Mouse (Mus musculus) forebrain, embryonic 12.5 days (tissue): Measurements from ENCODE around the gene Sdccag8. TPM values are rescaled to one million over a fixed set of nuclear protein-coding genes. Genes with fewer than 3 reads are reported as not detected.

Source experiments
- ATAC-seq: fragments of 200-750 bp; cut with Nextera tagmentation; 2 replicates; pipeline ENCODE4 v1.8.0; 2017; ENCODE audit warnings: moderate TSS enrichment; ENCODE audit not compliant: low FRiP score
- H3K27ac ChIP-seq: fragments of 300-500 bp; sonication (generic); 2 replicates; pipeline ENCODE4 v1.5.1; 2016; ENCODE audit warnings: mild to moderate bottlenecking
- H3K27me3 ChIP-seq: fragments of 300-500 bp; sonication (generic); 2 replicates; pipeline ENCODE4 v1.6.1; 2016; ENCODE audit warnings: mild to moderate bottlenecking
- H3K36me3 ChIP-seq: fragments of 300-500 bp; sonication (generic); replicated peaks from 2 replicates; pipeline ENCODE4 v1.6.1; 2016; ENCODE audit warnings: mild to moderate bottlenecking
- H3K4me1 ChIP-seq: fragments of 300-500 bp; sonication (generic); 2 replicates; pipeline ENCODE4 v1.6.1; 2016
- H3K4me2 ChIP-seq: fragments of 300-500 bp; sonication (generic); 2 replicates; pipeline ENCODE4 v1.6.1; 2016; ENCODE audit warnings: mild to moderate bottlenecking, moderate library complexity
- H3K4me3 ChIP-seq: fragments of 300-500 bp; sonication (generic); replicated peaks from 2 replicates; pipeline ENCODE4 v1.5.1; 2016; ENCODE audit warnings: mild to moderate bottlenecking
- H3K9ac ChIP-seq: fragments of 300-500 bp; sonication (generic); 2 replicates; pipeline ENCODE4 v1.6.1; 2016; ENCODE audit warnings: mild to moderate bottlenecking
- H3K9me3 ChIP-seq: fragments of 300-500 bp; sonication (generic); 2 replicates; pipeline ENCODE4 v1.6.1; 2016
- WGBS: fragments of 180-500 bp; shearing (Covaris S2); methylation state at CpG from one replicate; pipeline ENCODE4 v1.1.7; 2016; 5-methylcytosine and 5-hydroxymethylcytosine counted together
- polyA plus RNA-seq: library from polyadenylated mRNA; unstranded; fragments of >200 nt; fragmentation: Nextera tagmentation; extraction: Ambion mirVana; gene quantifications from 2 replicates; pipeline ENCODE4 v1.2.1, GENCODE M21; 2016

Sdccag8 gene
- 22.8 and 23.3 TPM in 2 replicates for polyA plus RNA-seq

DNA sequence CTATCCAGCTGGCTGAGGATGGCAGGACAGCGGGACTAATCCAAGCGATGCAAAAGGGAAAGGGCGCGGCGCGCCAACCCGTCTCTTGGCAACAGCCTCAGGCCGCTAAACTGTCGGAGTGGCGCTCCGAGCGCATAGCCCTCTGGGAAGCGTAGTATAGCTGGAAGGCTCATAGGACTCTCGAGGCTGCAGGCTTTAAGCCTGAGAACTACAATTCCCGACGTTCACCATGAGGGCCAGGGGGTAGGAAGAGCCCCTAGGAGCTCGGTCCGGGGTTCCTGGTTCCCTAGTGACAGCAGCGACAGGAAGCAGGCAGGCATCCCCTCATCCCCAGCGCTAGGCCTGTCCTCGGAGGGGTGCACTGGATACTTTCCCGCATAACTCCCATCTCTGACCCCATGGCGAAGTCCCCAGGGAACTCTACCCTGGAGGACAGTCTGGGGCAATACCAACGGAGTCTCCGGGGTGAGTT, at the start of gene Sdccag8:
TSS of gene Sdccag8 (plus strand) at position 70 of the 472 bp plus-strand sequence.
- Histone ChIP-seq H3K9me3 (no peaks in the 10 kb centered on the region), H3K27me3 (no peaks in the 10 kb centered on the region), H3K4me1 (peaks cover 18% of the 10 kb centered on the region), H3K27ac (peak within 1 kb of the TSS; percentile 100), H3K9ac (peak within 1 kb of the TSS; percentile 91), H3K4me3 (peak within 1 kb of the TSS; percentile 84), H3K36me3 (no peaks in the 10 kb centered on the region), H3K4me2 (peak within 1 kb of the TSS; percentile 68)
- under 1% methylated on average over 25 of the region's 25 CpGs for WGBS
- peak; percentile 93 for ATAC-seq

DNA sequence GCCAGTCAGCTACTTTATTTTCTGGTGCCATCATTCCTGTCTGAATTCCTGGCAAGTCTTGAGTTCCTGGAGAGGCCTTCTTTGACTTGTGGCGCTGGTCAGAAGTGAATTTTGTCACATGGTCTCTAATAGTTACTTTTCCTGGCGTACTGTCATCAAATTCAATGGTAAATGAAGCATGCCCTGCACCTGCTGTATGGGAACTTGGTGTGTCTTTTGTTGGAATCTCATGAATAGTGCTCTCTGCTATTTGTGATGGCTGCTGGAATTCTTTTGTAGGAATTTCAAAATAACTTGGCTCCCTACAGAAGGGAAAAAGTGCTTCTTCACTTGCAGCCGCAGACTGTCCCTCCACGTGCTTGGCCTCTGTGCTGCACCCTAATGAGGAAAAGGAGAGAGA, 39.9 kb upstream of the Sdccag8 start:
- Histone ChIP-seq H3K9ac (no peak overlapping the region), H3K36me3 (peaks cover 45% of the 10 kb centered on the region)
- 59% methylated on average over 4 of the region's 4 CpGs for WGBS

GRCm38 (mm10) chr1:176789326-176789725, 25.1 kb upstream of the Sdccag8 start:
- peaks cover 37% of the 10 kb centered on the region for H3K36me3 ChIP-seq
- no peak for ATAC-seq
- no peaks in the 10 kb centered on the region for H3K9me3 ChIP-seq

More for the DNA sequence above, 39.9 kb upstream of the Sdccag8 start:
- no peak for ATAC-seq
- Histone ChIP-seq H3K4me1 (no peaks in the 10 kb centered on the region), H3K4me3 (no peak overlapping the region), H3K4me2 (no peak overlapping the region), H3K27ac (no peak overlapping the region), H3K27me3 (no peaks in the 10 kb centered on the region), H3K9me3 (no peaks in the 10 kb centered on the region)

DNA sequence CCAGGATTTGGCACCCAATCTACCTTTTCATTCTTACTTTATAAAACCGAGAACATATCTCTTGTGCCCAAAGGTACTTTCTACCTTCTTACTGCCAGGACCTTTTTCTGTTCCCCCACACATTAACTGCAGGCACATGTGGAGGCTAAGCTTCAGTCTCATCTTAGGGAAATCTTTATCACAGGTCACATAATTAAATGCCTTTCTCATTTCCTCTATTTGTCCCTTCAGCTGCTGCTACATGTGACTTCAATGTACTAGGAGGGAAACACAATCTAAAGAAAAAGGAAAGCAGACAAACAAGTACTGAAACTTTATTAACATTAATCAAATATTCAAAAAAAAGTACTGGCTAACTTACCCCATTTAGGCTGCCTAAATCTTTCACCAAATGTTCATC, 22.3 kb upstream of the Sdccag8 start:
- peaks cover 26% of the 10 kb centered on the region for H3K36me3 ChIP-seq
- peaks cover 4% of the 10 kb centered on the region; the same call in 1 of the 2 replicates for H3K4me1 ChIP-seq
- ATAC-seq = no peak
- no peak overlapping the region for H3K4me2 ChIP-seq
- 96% methylated on average over 1 of the region's 1 CpGs for WGBS
- H3K27ac ChIP-seq = no peak overlapping the region
- H3K27me3 ChIP-seq = no peaks in the 10 kb centered on the region
- H3K4me3 ChIP-seq = no peak overlapping the region
- H3K9ac ChIP-seq = no peak overlapping the region
- H3K9me3 ChIP-seq = no peaks in the 10 kb centered on the region

More at GRCm38 (mm10) chr1:176789326-176789725, 25.1 kb upstream of the Sdccag8 start:
- Histone ChIP-seq H3K4me3 (no peak overlapping the region), H3K27me3 (no peaks in the 10 kb centered on the region), H3K9ac (no peak overlapping the region), H3K27ac (no peak overlapping the region), H3K4me1 (peaks cover 2% of the 10 kb centered on the region; the same call in 1 of the 2 replicates), H3K4me2 (no peak overlapping the region)
- WGBS = 94% methylated on average over 7 of the region's 7 CpGs

- Histone ChIP-seq H3K36me3 (no peaks in the 10 kb centered on the region), H3K9me3 (no peaks in the 10 kb centered on the region), H3K4me1 (peaks cover 20% of the 10 kb centered on the region), H3K4me2 (no peak overlapping the region), H3K9ac (no peak overlapping the region), H3K27me3 (no peaks in the 10 kb centered on the region), H3K27ac (no peak overlapping the region), H3K4me3 (no peak overlapping the region)
- no peak for ATAC-seq
Observed at GRCm38 (mm10) chr1:176798673-176799072, 15.8 kb upstream of the Sdccag8 start.

DNA sequence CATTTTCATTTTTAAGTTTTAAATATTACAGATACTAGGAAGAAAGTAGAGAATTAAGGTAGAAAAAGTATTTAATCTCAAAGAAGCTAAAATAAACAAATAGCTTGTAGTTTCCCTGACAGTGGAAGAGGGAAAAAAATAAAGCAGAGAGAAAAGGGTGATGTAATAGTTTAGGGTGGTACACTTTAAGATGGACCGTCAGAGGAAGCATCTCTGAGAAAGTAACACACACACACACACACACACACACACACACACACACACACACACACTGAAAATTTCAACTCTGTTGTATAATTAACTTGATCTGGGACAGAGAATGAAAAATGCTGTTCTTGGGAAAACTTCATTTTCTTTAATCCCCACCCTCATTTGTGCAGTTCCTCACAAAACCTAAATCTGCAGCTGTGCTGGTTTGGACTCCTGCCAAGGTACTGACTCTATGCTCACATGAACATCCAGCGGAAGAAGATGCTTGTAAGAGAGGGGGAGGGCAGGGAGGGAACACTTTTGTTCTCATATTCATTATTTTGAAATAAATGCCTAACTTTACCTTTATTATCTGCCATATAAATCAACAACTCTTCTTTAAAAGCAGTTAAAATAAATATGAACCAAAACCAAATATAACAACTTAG, 13.6 kb upstream of the Sdccag8 start:
- Histone ChIP-seq H3K27me3 (no peaks in the 10 kb centered on the region), H3K4me2 (no peak overlapping the region; the same call in 1 of the 2 replicates), H3K27ac (no peak overlapping the region), H3K9ac (no peak overlapping the region), H3K9me3 (no peaks in the 10 kb centered on the region), H3K4me1 (peaks cover 18% of the 10 kb centered on the region), H3K4me3 (no peak overlapping the region), H3K36me3 (no peaks in the 10 kb centered on the region)
- 12% methylated on average over 2 of the region's 2 CpGs for WGBS
- peak; percentile 65; the same call in 1 of the 2 replicates for ATAC-seq

DNA sequence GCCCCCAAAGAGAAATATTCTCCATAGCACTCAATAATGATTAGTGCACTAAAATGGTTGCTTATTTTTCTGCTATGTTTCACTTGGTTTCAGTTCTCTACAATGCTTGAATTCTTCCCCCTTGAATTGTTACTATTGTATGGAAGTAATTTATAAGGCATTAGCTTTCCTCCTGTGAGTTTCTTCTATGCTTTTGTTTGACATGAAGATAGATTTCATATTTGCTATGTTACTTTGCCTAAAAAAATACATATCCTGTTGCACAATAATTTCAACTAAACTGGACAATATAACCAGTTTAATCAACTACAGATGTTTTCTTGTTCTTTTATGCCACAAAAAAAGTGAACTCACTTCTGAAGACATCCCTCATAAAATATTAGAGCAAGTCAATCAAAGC, 4.3 kb upstream of the Sdccag8 start:
- no peak overlapping the region for H3K9ac ChIP-seq
- H3K4me2 ChIP-seq = no peak overlapping the region
- no peaks in the 10 kb centered on the region for H3K27me3 ChIP-seq
- H3K4me3 ChIP-seq = no peak overlapping the region
- H3K9me3 ChIP-seq = no peaks in the 10 kb centered on the region
- ATAC-seq = no peak
- no peaks in the 10 kb centered on the region for H3K36me3 ChIP-seq
- H3K27ac ChIP-seq = no peak overlapping the region
- H3K4me1 ChIP-seq = peaks cover 33% of the 10 kb centered on the region

DNA sequence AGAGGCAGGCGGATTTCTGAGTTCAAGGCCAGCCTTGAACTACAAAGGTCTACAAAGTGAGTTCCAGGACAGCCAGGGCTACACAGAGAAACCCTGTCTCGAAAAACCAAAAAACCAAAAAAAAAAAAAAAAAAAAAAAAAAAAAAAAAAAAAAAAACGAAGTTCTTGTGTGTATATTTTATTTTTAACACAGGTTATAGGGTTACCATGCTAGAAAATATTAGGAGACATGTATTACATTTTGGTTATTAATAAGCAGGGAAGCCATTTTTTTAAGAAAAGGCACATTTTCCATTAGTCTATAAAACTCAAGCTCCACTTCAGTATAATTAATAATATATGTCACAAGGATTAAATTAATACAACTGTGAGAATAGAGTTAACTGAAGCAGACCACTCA, 2.6 kb upstream of the Sdccag8 start:
- no peaks in the 10 kb centered on the region for H3K9me3 ChIP-seq
- peak overlapping the region; percentile 91 for H3K9ac ChIP-seq
- peak overlapping the region; percentile 84 for H3K4me3 ChIP-seq
- no peaks in the 10 kb centered on the region for H3K27me3 ChIP-seq
- no peak overlapping the region for H3K27ac ChIP-seq
- no peak for ATAC-seq
- no peaks in the 10 kb centered on the region for H3K36me3 ChIP-seq
- peaks cover 30% of the 10 kb centered on the region for H3K4me1 ChIP-seq
- peak overlapping the region; percentile 68 for H3K4me2 ChIP-seq
- WGBS = 84% methylated on average over 3 of the region's 3 CpGs

DNA sequence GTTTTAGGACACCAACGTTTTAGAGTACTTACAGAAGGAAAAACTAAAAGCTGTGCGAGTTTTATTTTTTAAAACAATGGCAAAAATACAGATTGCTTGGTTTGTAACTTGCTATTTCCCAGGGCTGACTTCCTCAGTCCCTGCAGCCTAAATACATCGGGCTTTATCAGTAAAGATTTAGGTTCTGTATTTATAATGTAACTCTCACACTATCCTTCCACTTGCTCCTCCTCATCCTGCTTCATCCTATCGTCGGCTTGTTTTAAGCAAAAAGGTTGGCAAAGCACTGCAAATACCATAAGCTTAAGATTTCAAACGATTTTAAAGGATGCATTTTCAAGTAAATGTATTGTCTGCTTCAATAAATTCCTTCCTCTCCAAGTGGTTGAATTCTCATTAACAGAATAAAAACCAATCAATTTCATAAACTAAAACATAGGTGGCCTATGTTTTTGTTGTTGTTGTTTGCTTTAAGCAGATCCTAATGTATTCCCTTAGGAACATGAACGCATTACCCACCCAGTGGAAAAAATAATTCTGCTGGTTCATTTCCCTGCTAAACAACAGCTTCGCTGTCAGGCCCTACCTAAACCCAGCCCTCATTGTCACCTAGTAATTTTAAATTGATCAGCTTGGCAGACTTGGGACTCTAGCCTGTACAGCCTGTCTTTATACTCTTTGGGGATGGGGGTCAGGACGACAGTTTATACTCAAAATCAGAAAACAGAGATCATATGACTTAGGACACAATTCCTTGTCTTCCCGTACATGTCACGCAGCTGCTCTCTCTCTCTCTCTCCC, 1.8 kb upstream of the Sdccag8 start:
- Histone ChIP-seq H3K4me3 (peak overlapping the region; percentile 84), H3K27ac (peak overlapping the region; percentile 100), H3K4me1 (peaks cover 26% of the 10 kb centered on the region), H3K27me3 (no peaks in the 10 kb centered on the region), H3K36me3 (no peaks in the 10 kb centered on the region), H3K4me2 (peak overlapping the region; percentile 68), H3K9me3 (no peaks in the 10 kb centered on the region), H3K9ac (peak overlapping the region; percentile 91)
- WGBS = 26% methylated on average over 11 of the region's 11 CpGs
- no peak for ATAC-seq

DNA sequence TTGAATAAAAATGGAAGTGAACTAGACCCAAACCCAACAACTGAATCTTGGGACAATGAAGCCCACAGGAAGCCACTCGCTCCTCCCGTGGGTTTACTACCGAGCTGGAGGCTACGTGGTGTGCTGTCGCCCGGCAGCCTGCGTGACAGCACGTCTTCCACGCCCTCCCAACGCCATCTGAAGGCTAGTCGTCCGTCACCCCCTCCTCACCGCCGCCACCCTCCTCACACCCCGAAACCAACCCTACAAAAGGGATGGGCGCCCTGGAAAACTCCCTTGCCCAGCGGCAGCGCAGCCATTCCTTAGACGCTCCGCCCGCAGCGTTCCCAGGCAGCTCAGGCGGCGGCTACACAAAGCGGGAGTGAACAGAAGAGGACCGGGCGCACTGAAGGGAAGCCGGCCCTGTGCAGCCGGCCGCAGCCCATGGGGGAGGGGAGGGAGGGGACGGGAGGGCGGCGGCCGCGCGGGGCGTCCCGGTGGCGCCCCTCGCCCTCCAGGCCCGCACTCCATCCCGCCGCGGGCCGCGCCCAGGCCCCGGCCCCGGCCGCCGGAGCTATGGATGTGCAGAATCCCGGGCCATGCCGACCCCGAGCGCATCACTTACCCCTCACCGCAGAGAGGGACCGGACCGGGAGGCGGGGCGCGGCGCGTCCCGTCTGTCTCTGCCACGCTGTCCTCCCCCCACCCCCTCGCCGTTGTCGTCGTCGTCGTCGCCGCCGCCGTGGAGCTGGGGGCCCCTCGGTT, 996 bp upstream of the Sdccag8 start:
- Histone ChIP-seq H3K9me3 (no peaks in the 10 kb centered on the region), H3K4me3 (peak overlapping the region; percentile 84), H3K27ac (peak overlapping the region; percentile 100), H3K36me3 (no peaks in the 10 kb centered on the region), H3K4me2 (peak overlapping the region; percentile 68), H3K9ac (peak overlapping the region; percentile 91), H3K27me3 (no peaks in the 10 kb centered on the region), H3K4me1 (peaks cover 26% of the 10 kb centered on the region)
- 0% methylated on average over 67 of the region's 75 CpGs for WGBS
- ATAC-seq = peak; percentile 68

DNA sequence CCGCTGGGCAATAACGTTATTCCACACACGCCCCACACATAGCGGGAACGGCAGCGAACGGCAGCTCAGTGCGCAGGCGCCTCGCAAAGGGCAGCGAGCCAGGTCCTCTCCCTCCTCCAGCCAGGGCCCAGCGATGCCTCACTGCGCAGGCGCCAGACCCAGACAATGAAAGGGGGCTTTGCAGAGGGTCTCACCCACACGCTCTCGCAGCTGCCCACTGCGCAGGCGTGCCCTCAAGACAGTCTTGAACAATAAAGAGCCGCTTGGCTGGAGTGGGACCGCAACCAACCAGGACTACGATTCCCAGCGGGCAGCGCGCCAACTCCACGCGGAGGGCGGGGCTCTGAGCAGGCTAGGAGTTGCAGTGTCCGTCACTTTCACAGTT, 432 bp upstream of the Sdccag8 start, which contains the start of gene Cep170:
TSS of gene Cep170 (minus strand) at position 32 of the 385 bp plus-strand sequence.
- Histone ChIP-seq H3K4me2 (peak within 1 kb of the TSS; percentile 68), H3K4me1 (peaks cover 21% of the 10 kb centered on the region), H3K27ac (peak within 1 kb of the TSS; percentile 100), H3K9ac (peak within 1 kb of the TSS; percentile 91), H3K36me3 (no peaks in the 10 kb centered on the region), H3K27me3 (no peaks in the 10 kb centered on the region), H3K9me3 (no peaks in the 10 kb centered on the region), H3K4me3 (peak within 1 kb of the TSS; percentile 84)
- 0% methylated on average over 28 of the region's 28 CpGs for WGBS
- peak; percentile 97 for ATAC-seq

DNA sequence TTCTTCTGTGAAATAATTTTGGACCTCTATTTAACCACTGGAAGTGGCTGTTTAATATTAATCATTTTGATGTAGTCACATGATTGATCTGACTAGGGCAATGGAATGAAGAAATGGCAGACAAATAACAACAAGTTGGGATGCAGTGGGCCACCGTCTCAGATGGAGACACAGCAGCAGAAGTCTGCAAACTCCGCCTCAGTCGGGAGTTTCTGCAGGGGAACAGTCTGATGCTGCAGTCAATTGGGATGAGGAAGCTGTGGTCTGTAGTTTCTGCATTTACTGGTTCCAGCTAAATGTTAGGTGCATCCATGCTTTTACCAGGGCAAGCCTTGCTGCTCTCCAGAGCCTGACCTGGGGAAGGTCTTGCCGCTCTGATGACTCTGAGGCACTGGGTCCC, 2.3 kb downstream of the Sdccag8 start:
- H3K27ac ChIP-seq = no peak overlapping the region
- no peak overlapping the region for H3K4me3 ChIP-seq
- 89% methylated on average over 4 of the region's 4 CpGs for WGBS
- no peaks in the 10 kb centered on the region for H3K9me3 ChIP-seq
- H3K4me1 ChIP-seq = peaks cover 9% of the 10 kb centered on the region
- H3K27me3 ChIP-seq = no peaks in the 10 kb centered on the region
- H3K36me3 ChIP-seq = no peaks in the 10 kb centered on the region
- no peak overlapping the region for H3K4me2 ChIP-seq
- no peak for ATAC-seq
- no peak overlapping the region for H3K9ac ChIP-seq
